In genomic region chr9:91355270-91355589, GRCm38 (mm10) we compare ENCODE assay signal across 11 mouse cellular contexts. TPM values are rescaled to one million over a fixed set of nuclear protein-coding genes. Genes with fewer than 3 reads are reported as not detected.
DNase-seq lines count a peak whose midpoint lies in the region; ATAC-seq and TF ChIP-seq lines count a peak whose summit lies in the region.
"Had no signal": no experiment of that assay in that cellular context is flagged by ENCODE, and none has a peak within 500 bp of the region (broad histone marks: within the 10 kb centered on the region; RNA-seq: fewer than 3 reads in every experiment).

No protein-coding gene starts in this region.

- no peak overlapping the region for H3K4me2 ChIP-seq in intestine, postnatal 0 days (replicated peaks; ENCODE audit: low read depth)
- H3K4me2 ChIP-seq in intestine, embryonic 16.5 days (ENCODE audit: low read depth, low read length) = no peak overlapping the region
- H3K4me2 ChIP-seq in forebrain, embryonic 15.5 days (replicated peaks) = peak overlapping the region; percentile 47
- H3K4me2 ChIP-seq in midbrain, embryonic 11.5 days = peak overlapping the region; percentile 54
- H3K4me2 ChIP-seq in intestine, embryonic 15.5 days (replicated peaks) = no peak overlapping the region

- H3K9ac ChIP-seq in intestine, postnatal 0 days (ENCODE audit: low read depth, low read length) = no peak overlapping the region
- no peak overlapping the region for H3K9ac ChIP-seq in intestine, embryonic 16.5 days (ENCODE audit: low read depth, low read length)
- H3K9ac ChIP-seq in forebrain, embryonic 15.5 days (replicated peaks) = peak overlapping the region; percentile 28; the same call in 1 of the 2 replicates
- H3K9ac ChIP-seq in midbrain, embryonic 11.5 days (ENCODE audit: low read length) = peak overlapping the region; percentile 64
- no peak overlapping the region for H3K9ac ChIP-seq in intestine, embryonic 15.5 days

- TF ChIP-seq CTCF in intestine, postnatal 0 days (IDR thresholded peaks at IDR 0.05; ENCODE audit: low read depth) = no peak

- H3K36me3 ChIP-seq in intestine, postnatal 0 days (ENCODE audit: control insufficient read depth, insufficient read depth) = no peaks in the 10 kb centered on the region
- no peaks in the 10 kb centered on the region for H3K36me3 ChIP-seq in intestine, embryonic 16.5 days (ENCODE audit: control insufficient read depth, insufficient read depth, low read length)
- H3K36me3 ChIP-seq in embryonic facial prominence, embryonic 10.5 days (replicated peaks) = no peaks in the 10 kb centered on the region
- no peaks in the 10 kb centered on the region for H3K36me3 ChIP-seq in forebrain, embryonic 15.5 days
- no peaks in the 10 kb centered on the region for H3K36me3 ChIP-seq in midbrain, embryonic 11.5 days (ENCODE audit: control insufficient read depth, insufficient read depth, low read length)
- no peaks in the 10 kb centered on the region for H3K36me3 ChIP-seq in intestine, embryonic 15.5 days

- no peak for ATAC-seq in intestine, postnatal 0 days
- no peak for ATAC-seq in intestine, embryonic 16.5 days
- no peak for ATAC-seq in forebrain, embryonic 15.5 days (replicated peaks)
- no peak; the same call in 1 of the 2 replicates for ATAC-seq in midbrain, embryonic 11.5 days (ENCODE audit: low FRiP score)
- no peak for ATAC-seq in intestine, embryonic 15.5 days

- DNase-seq in embryonic facial prominence, embryonic 10.5 days (ENCODE audit: low spot score) = no peak
- no peak for DNase-seq in midbrain, embryonic 11.5 days (ENCODE audit: low spot score, missing footprints)
- no peak for DNase-seq in urinary bladder, adult 2 months (ENCODE audit: low spot score)
- DNase-seq in kidney, postnatal 4 days = no peak
- DNase-seq: adrenal gland, adult 8-10 months; lung, adult 18-20 months had no signal

- H3K4me1 ChIP-seq in intestine, postnatal 0 days (replicated peaks; ENCODE audit: control insufficient read depth, insufficient read depth, low read length) = no peaks in the 10 kb centered on the region; the same call in 1 of the 2 replicates
- no peaks in the 10 kb centered on the region for H3K4me1 ChIP-seq in intestine, embryonic 16.5 days (ENCODE audit: control insufficient read depth, insufficient read depth, low read length)
- H3K4me1 ChIP-seq in embryonic facial prominence, embryonic 10.5 days = peaks cover 19% of the 10 kb centered on the region
- peaks cover 16% of the 10 kb centered on the region for H3K4me1 ChIP-seq in forebrain, embryonic 15.5 days
- H3K4me1 ChIP-seq in midbrain, embryonic 11.5 days (ENCODE audit: control insufficient read depth, insufficient read depth, low read length) = peaks cover 15% of the 10 kb centered on the region
- H3K4me1 ChIP-seq in intestine, embryonic 15.5 days (replicated peaks) = no peaks in the 10 kb centered on the region

- H3K27ac ChIP-seq in intestine, postnatal 0 days (ENCODE audit: low read depth, low read length) = no peak overlapping the region
- H3K27ac ChIP-seq in intestine, embryonic 16.5 days (ENCODE audit: low read length) = no peak overlapping the region
- peak overlapping the region; percentile 44; the same call in 1 of the 2 replicates for H3K27ac ChIP-seq in embryonic facial prominence, embryonic 10.5 days (replicated peaks)
- peak overlapping the region; percentile 79 for H3K27ac ChIP-seq in forebrain, embryonic 15.5 days (replicated peaks)
- H3K27ac ChIP-seq in midbrain, embryonic 11.5 days (ENCODE audit: low read depth, low read length) = peak overlapping the region; percentile 63
- no peak overlapping the region for H3K27ac ChIP-seq in intestine, embryonic 15.5 days

- WGBS in intestine, postnatal 0 days = 2% methylated on average over 7 of the region's 7 CpGs
- 1% methylated on average over 7 of the region's 7 CpGs for WGBS in intestine, embryonic 16.5 days
- under 1% methylated on average over 7 of the region's 7 CpGs for WGBS in embryonic facial prominence, embryonic 10.5 days
- 2% methylated on average over 7 of the region's 7 CpGs for WGBS in forebrain, embryonic 15.5 days
- 0% methylated on average over 7 of the region's 7 CpGs for WGBS in midbrain, embryonic 11.5 days
- WGBS in intestine, embryonic 15.5 days = 1% methylated on average over 7 of the region's 7 CpGs

- peak overlapping the region; percentile 18; the same call in 1 of the 2 replicates for H3K4me3 ChIP-seq in intestine, postnatal 0 days (ENCODE audit: low read depth, low read length)
- H3K4me3 ChIP-seq in intestine, embryonic 16.5 days (ENCODE audit: low read length) = no peak overlapping the region
- H3K4me3 ChIP-seq in embryonic facial prominence, embryonic 10.5 days = peak overlapping the region; percentile 52
- H3K4me3 ChIP-seq in forebrain, embryonic 15.5 days = peak overlapping the region; percentile 34
- peak overlapping the region; percentile 27 for H3K4me3 ChIP-seq in midbrain, embryonic 11.5 days (ENCODE audit: low read depth, low read length)
- no peak overlapping the region for H3K4me3 ChIP-seq in intestine, embryonic 15.5 days (replicated peaks)

- peaks cover 93% of the 10 kb centered on the region for H3K27me3 ChIP-seq in intestine, postnatal 0 days (replicated peaks; ENCODE audit: control insufficient read depth, insufficient read depth, low read length)
- H3K27me3 ChIP-seq in intestine, embryonic 16.5 days (replicated peaks; ENCODE audit: control insufficient read depth, insufficient read depth, low read length) = peaks cover 74% of the 10 kb centered on the region
- peaks cover 100% of the 10 kb centered on the region for H3K27me3 ChIP-seq in embryonic facial prominence, embryonic 10.5 days (replicated peaks; ENCODE audit: low read depth, poor library complexity, severe bottlenecking)
- H3K27me3 ChIP-seq in forebrain, embryonic 15.5 days = peaks cover 68% of the 10 kb centered on the region
- peaks cover 76% of the 10 kb centered on the region for H3K27me3 ChIP-seq in midbrain, embryonic 11.5 days (ENCODE audit: control insufficient read depth, insufficient read depth, low read length)
- H3K27me3 ChIP-seq in intestine, embryonic 15.5 days (replicated peaks) = peaks cover 79% of the 10 kb centered on the region

- no peaks in the 10 kb centered on the region for H3K9me3 ChIP-seq in intestine, postnatal 0 days (ENCODE audit: control insufficient read depth)
- H3K9me3 ChIP-seq in intestine, embryonic 16.5 days (ENCODE audit: control insufficient read depth, low read length) = no peaks in the 10 kb centered on the region
- H3K9me3 ChIP-seq in embryonic facial prominence, embryonic 10.5 days = no peaks in the 10 kb centered on the region
- no peaks in the 10 kb centered on the region for H3K9me3 ChIP-seq in forebrain, embryonic 15.5 days
- no peaks in the 10 kb centered on the region for H3K9me3 ChIP-seq in midbrain, embryonic 11.5 days (ENCODE audit: control insufficient read depth, low read length)
- no peaks in the 10 kb centered on the region for H3K9me3 ChIP-seq in intestine, embryonic 15.5 days

RNA-seq across cellular contexts. Expression of gene Zic4, which starts 7.0 kb away (rescaled TPM):
- polyA plus RNA-seq in intestine, postnatal 0 days (2015; fragmentation: Nextera tagmentation; extraction: Ambion mirVana) = not detected in 2 replicates
- polyA plus RNA-seq in intestine, embryonic 16.5 days (2015; fragmentation: Nextera tagmentation; extraction: Ambion mirVana) = not detected in 2 replicates
- 4.0 and 5.5 TPM in 2 replicates for polyA plus RNA-seq in embryonic facial prominence, embryonic 10.5 days (2016; fragmentation: Nextera tagmentation; extraction: Ambion mirVana)
- polyA plus RNA-seq in forebrain, embryonic 15.5 days (2015; fragmentation: Nextera tagmentation; extraction: Ambion mirVana) = 46.2 and 55.0 TPM in 2 replicates
- 41.7 and 42.5 TPM in 2 replicates for polyA plus RNA-seq in midbrain, embryonic 11.5 days (2014; fragmentation: Nextera tagmentation; extraction: Ambion mirVana)
- polyA plus RNA-seq in intestine, embryonic 15.5 days (2015; fragmentation: Nextera tagmentation; extraction: Ambion mirVana) = 0.16 TPM in 1 of 2 replicates, not detected in the other
- polyA plus RNA-seq in urinary bladder, adult 2 months (2012; rRNA removed) = 0.01 TPM in 1 of 2 replicates, not detected in the other
- polyA plus RNA-seq: thymus, postnatal 0 days had no signal

RNA-seq across cellular contexts. Expression of gene Zic1, which starts 10.4 kb away (rescaled TPM):
- polyA plus RNA-seq in intestine, postnatal 0 days (2015; fragmentation: Nextera tagmentation; extraction: Ambion mirVana) = not detected in 2 replicates
- polyA plus RNA-seq in intestine, embryonic 16.5 days (2015; fragmentation: Nextera tagmentation; extraction: Ambion mirVana) = not detected in 2 replicates
- polyA plus RNA-seq in embryonic facial prominence, embryonic 10.5 days (2016; fragmentation: Nextera tagmentation; extraction: Ambion mirVana) = 1.5 and 1.7 TPM in 2 replicates
- polyA plus RNA-seq in forebrain, embryonic 15.5 days (2015; fragmentation: Nextera tagmentation; extraction: Ambion mirVana) = 9.6 and 9.8 TPM in 2 replicates
- polyA plus RNA-seq in midbrain, embryonic 11.5 days (2014; fragmentation: Nextera tagmentation; extraction: Ambion mirVana) = 13.7 and 14.8 TPM in 2 replicates
- polyA plus RNA-seq in intestine, embryonic 15.5 days (2015; fragmentation: Nextera tagmentation; extraction: Ambion mirVana) = 0.09 TPM in 1 of 2 replicates, not detected in the other
- polyA plus RNA-seq in urinary bladder, adult 2 months (2012; rRNA removed) = 0.03 and 0.08 TPM in 2 replicates
- polyA plus RNA-seq: thymus, postnatal 0 days had no signal

Comparison
In these comparisons a context has a peak if more than half of its experiments do, and no peak if none do; other contexts are left out.
1. H3K4me3 ChIP-seq: peak in intestine, postnatal 0 days (single experiment), embryonic facial prominence, embryonic 10.5 days (single experiment), forebrain, embryonic 15.5 days (single experiment) and midbrain, embryonic 11.5 days (single experiment); none in intestine, embryonic 16.5 days (single experiment) and intestine, embryonic 15.5 days (single experiment).
2. H3K27ac ChIP-seq: peak in embryonic facial prominence, embryonic 10.5 days (single experiment), forebrain, embryonic 15.5 days (single experiment) and midbrain, embryonic 11.5 days (single experiment); none in intestine, postnatal 0 days (single experiment), intestine, embryonic 16.5 days (single experiment) and intestine, embryonic 15.5 days (single experiment).
3. H3K4me2 ChIP-seq: peak in forebrain, embryonic 15.5 days (single experiment) and midbrain, embryonic 11.5 days (single experiment); none in intestine, postnatal 0 days (single experiment), intestine, embryonic 16.5 days (single experiment) and intestine, embryonic 15.5 days (single experiment).
4. H3K9ac ChIP-seq: peak in forebrain, embryonic 15.5 days (single experiment) and midbrain, embryonic 11.5 days (single experiment); none in intestine, postnatal 0 days (single experiment), intestine, embryonic 16.5 days (single experiment) and intestine, embryonic 15.5 days (single experiment).